Mouse (Mus musculus) lung, postnatal 0 days (tissue): Measurements from ENCODE around the gene Gjb3.

Experiments used
- CTCF ChIP-seq: IDR thresholded peaks from 2 replicates; pipeline ENCODE4 v1.5.1; 2016; ENCODE audit warnings: antibody characterized with exemption, mild to moderate bottlenecking
- EP300 ChIP-seq: IDR thresholded peaks from 2 replicates; pipeline ENCODE4 v1.6.1; 2016; ENCODE audit warnings: antibody characterized with exemption, mild to moderate bottlenecking, control low read depth

DNA sequence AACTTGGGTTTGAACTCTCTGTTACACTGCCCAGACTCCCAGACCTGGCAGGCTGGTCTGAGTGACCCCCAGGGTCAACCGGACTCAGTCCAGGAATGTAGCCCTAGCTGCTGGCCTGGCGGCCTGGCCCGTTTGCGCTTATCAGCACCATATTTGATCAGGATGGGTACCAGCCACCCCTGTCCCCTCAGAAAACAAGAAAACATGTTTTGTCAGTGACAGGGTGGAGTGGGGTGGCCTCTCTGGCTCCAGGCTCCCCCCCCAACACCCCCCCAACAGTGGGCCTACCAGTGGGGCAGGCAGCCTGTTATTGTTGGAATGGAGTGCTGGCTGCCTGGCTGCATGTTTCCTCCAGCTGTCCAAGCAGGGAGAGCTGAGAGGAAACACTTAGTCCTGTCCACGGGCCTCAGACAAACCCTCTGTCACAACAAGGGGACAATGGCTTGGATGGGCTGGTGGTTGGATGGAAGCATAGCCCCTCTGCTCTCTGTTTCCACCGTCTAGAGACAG, 41.5 kb downstream of the Gjb3 start:
- TF ChIP-seq CTCF (no peak), EP300 (no peak)
